Mouse (Mus musculus): ENCODE results near the gene Panx3. TPM values are rescaled to one million over a fixed set of nuclear protein-coding genes. Genes with fewer than 3 reads are reported as not detected.

Panx3 gene
- total and polyA plus RNA-seq, 3 experiments: 0.17 to 0.42 TPM; not detected in 1

GRCm38 (mm10) chr9:37669678-37670077 is 643 bp upstream of the Panx3 start:
- Histone ChIP-seq H3K4me1 (ENCODE audit: control insufficient read depth in 1 of 2, insufficient read depth in 2 of 2, low read length in 2 of 2) (peaks cover 22 to 32% of the 10 kb centered on the region in 2 experiments), H3K36me3 (ENCODE audit: control insufficient read depth in 1 of 2, insufficient read depth in 2 of 2, low read length in 2 of 2) (peaks cover 0 to 20% of the 10 kb centered on the region in 2 experiments; a peak in 2 of 4 replicates)
- no peak for TF ChIP-seq MAX (IDR thresholded peaks at IDR 0.05; ENCODE audit: low read length)
- no peak for TF ChIP-seq USF2 (IDR thresholded peaks at IDR 0.05; ENCODE audit: borderline replicate concordance in 1 of 2, insufficient read depth in 1 of 2, low read depth in 1 of 2, low read length in 2 of 2)
- no peak for TF ChIP-seq SIN3A (IDR thresholded peaks at IDR 0.05; ENCODE audit: low read length)
- no peak for TF ChIP-seq POLR2AphosphoS5 (IDR thresholded peaks at IDR 0.05; ENCODE audit: borderline replicate concordance, low read depth, low read length)
- TF ChIP-seq ZC3H11A (IDR thresholded peaks at IDR 0.05; ENCODE audit: low read depth, low read length): no peak
- TF ChIP-seq MXI1 (IDR thresholded peaks at IDR 0.05; ENCODE audit: low read depth, low read length): no peak

GRCm38 (mm10) chr9:37666045-37666444 is 3.0 kb downstream of the Panx3 start:
- Histone ChIP-seq H3K9me3 (replicated peaks; ENCODE audit: insufficient read depth, low read length) (no peaks in the 10 kb centered on the region), H3K27ac (ENCODE audit: control insufficient read depth, low read depth, low read length) (peak overlapping the region; percentile 59), H3K79me2 (ENCODE audit: control insufficient read depth, insufficient read depth, low read length, poor library complexity) (no peaks in the 10 kb centered on the region), H3K4me3 (ENCODE audit: control insufficient read depth in 1 of 2, insufficient read depth in 1 of 2, low read depth in 2 of 2, low read length in 2 of 2) (peak overlapping the region in 1 of 2 experiments; percentile 30; a peak in 2 of 4 replicates), H3K9ac (ENCODE audit: control insufficient read depth, low read depth, low read length, poor library complexity, severe bottlenecking) (peak overlapping the region; percentile 29; the same call in 1 of the 2 replicates), H3K36me3 (ENCODE audit: control insufficient read depth in 1 of 2, insufficient read depth in 2 of 2, low read length in 2 of 2) (peaks cover 0 to 23% of the 10 kb centered on the region in 2 experiments; a peak in 2 of 4 replicates), H3K4me1 (ENCODE audit: control insufficient read depth in 1 of 2, insufficient read depth in 2 of 2, low read length in 2 of 2) (peaks cover 26 to 35% of the 10 kb centered on the region in 2 experiments), H3K27me3 (ENCODE audit: control insufficient read depth in 1 of 2, insufficient read depth in 2 of 2, low read length in 2 of 2) (no peaks in the 10 kb centered on the region)
- peak; percentile 64 for DNase-seq (ENCODE audit: low read depth, low spot score)
- TF ChIP-seq POLR2AphosphoS2 (IDR thresholded peaks at IDR 0.05; ENCODE audit: low read length) (no peak; the same call in 1 of the 2 replicates), NRF1 (IDR thresholded peaks at IDR 0.05; ENCODE audit: insufficient read depth, low read depth, low read length, poor library complexity, severe bottlenecking) (no peak), ELF1 (IDR thresholded peaks at IDR 0.05; ENCODE audit: low read depth, low read length) (no peak), ZKSCAN1 (IDR thresholded peaks at IDR 0.05; ENCODE audit: low read depth, low read length) (no peak), MAZ (IDR thresholded peaks at IDR 0.05; ENCODE audit: low read depth, low read length) (no peak), ETS1 (IDR thresholded peaks at IDR 0.05; ENCODE audit: low read depth, low read length) (peak; percentile 80), NELFE (IDR thresholded peaks at IDR 0.05; ENCODE audit: low read depth, low read length) (no peak), ZC3H11A (IDR thresholded peaks at IDR 0.05; ENCODE audit: low read depth, low read length) (no peak), TBP (IDR thresholded peaks at IDR 0.05; ENCODE audit: low read depth, low read length) (peak; percentile 24; the same call in 1 of the 2 replicates), EP300 (IDR thresholded peaks at IDR 0.05; ENCODE audit: low read depth in 1 of 2, low read length in 2 of 2) (peak; percentile 83 to 93), SIN3A (IDR thresholded peaks at IDR 0.05; ENCODE audit: low read length) (no peak; the same call in none of the 2 replicates), KAT2A (conservative IDR thresholded peaks at IDR 0.05; ENCODE audit: low read depth, low read length) (no peak), E2F4 (IDR thresholded peaks at IDR 0.05; ENCODE audit: borderline replicate concordance, low read depth, low read length) (no peak), CHD2 (IDR thresholded peaks at IDR 0.05; ENCODE audit: low read length) (no peak), USF2 (IDR thresholded peaks at IDR 0.05; ENCODE audit: borderline replicate concordance in 1 of 2, insufficient read depth in 1 of 2, low read depth in 1 of 2, low read length in 2 of 2) (no peak), GATA1 (IDR thresholded peaks at IDR 0.05; ENCODE audit: low read depth, low read length) (peak; percentile 79), UBTF (IDR thresholded peaks at IDR 0.05; ENCODE audit: borderline replicate concordance, insufficient read depth, low read depth, low read length) (no peak), HCFC1 (IDR thresholded peaks at IDR 0.05; ENCODE audit: low read depth, low read length) (peak; percentile 49; the same call in 1 of the 2 replicates), RAD21 (IDR thresholded peaks at IDR 0.05; ENCODE audit: low read depth, low read length) (no peak), MYC (IDR thresholded peaks at IDR 0.05; ENCODE audit: low read depth, low read length) (no peak), TCF12 (IDR thresholded peaks at IDR 0.05; ENCODE audit: low read depth, low read length) (peak; percentile 91), POLR2A (IDR thresholded peaks at IDR 0.05; ENCODE audit: control insufficient read depth in 1 of 2, insufficient read depth in 1 of 2, low read depth in 1 of 2, low read length in 2 of 2, poor library complexity in 1 of 2) (peak in 1 of 2 experiments; percentile 46; a peak in 1 of 4 replicates), USF1 (IDR thresholded peaks at IDR 0.05; ENCODE audit: low read depth, low read length) (0 out of 2 replicates have a peak, but pooled peaks have one; percentile 7), GABPA (IDR thresholded peaks at IDR 0.05; ENCODE audit: low read depth, low read length) (no peak), CTCF (IDR thresholded peaks at IDR 0.05 in 2 of 3, conservative IDR thresholded peaks at IDR 0.05 in 1 of 3; ENCODE audit: control insufficient read depth in 1 of 3, insufficient read depth in 1 of 3, low read depth in 2 of 3, low read length in 3 of 3, poor library complexity in 1 of 3, severe bottlenecking in 1 of 3) (no peak), MYB (IDR thresholded peaks at IDR 0.05; ENCODE audit: low read depth, low read length) (peak; percentile 95), ZMIZ1 (IDR thresholded peaks at IDR 0.05; ENCODE audit: low read depth, low read length) (0 out of 2 replicates have a peak, but pooled peaks have one; percentile 33), TAL1 (IDR thresholded peaks at IDR 0.05; ENCODE audit: low read length) (no peak)

More at GRCm38 (mm10) chr9:37669678-37670077, 643 bp upstream of the Panx3 start:
- H3K27ac ChIP-seq (ENCODE audit: control insufficient read depth, low read depth, low read length): no peak overlapping the region
- DNase-seq (ENCODE audit: low read depth, low spot score): no peak
- H3K79me2 ChIP-seq (ENCODE audit: control insufficient read depth, insufficient read depth, low read length, poor library complexity): no peaks in the 10 kb centered on the region
- H3K9me3 ChIP-seq (replicated peaks; ENCODE audit: insufficient read depth, low read length): no peaks in the 10 kb centered on the region
- H3K27me3 ChIP-seq (ENCODE audit: control insufficient read depth in 1 of 2, insufficient read depth in 2 of 2, low read length in 2 of 2): no peaks in the 10 kb centered on the region; a peak in 1 of 4 replicates
- no peak overlapping the region for H3K9ac ChIP-seq (ENCODE audit: control insufficient read depth, low read depth, low read length, poor library complexity, severe bottlenecking)
- H3K4me3 ChIP-seq (ENCODE audit: control insufficient read depth in 1 of 2, insufficient read depth in 1 of 2, low read depth in 2 of 2, low read length in 2 of 2): no peak overlapping the region
